Mouse (Mus musculus) embryonic facial prominence, embryonic 13.5 days (tissue): ENCODE results near the gene Wdr11. TPM values are rescaled to one million over a fixed set of nuclear protein-coding genes. Genes with fewer than 3 reads are reported as not detected.

Experiments used
- ATAC-seq: fragments of 200-750 bp; cut with Nextera tagmentation; 2 replicates; pipeline ENCODE4 v1.8.0; 2017; ENCODE audit warnings: low read depth; ENCODE audit not compliant: insufficient number of reproducible peaks, insufficient read depth, low FRiP score, low TSS enrichment
- H3K27ac ChIP-seq: fragments of 300-500 bp; sonication (generic); 2 replicates; pipeline ENCODE4 v1.5.1; 2015; ENCODE audit warnings: moderate library complexity, mild to moderate bottlenecking, inconsistent platforms
- H3K27me3 ChIP-seq: fragments of 300-500 bp; sonication (generic); 2 replicates; pipeline ENCODE4 v1.6.1; 2015; ENCODE audit warnings: mild to moderate bottlenecking, inconsistent platforms
- H3K36me3 ChIP-seq: fragments of 300-500 bp; sonication (generic); 2 replicates; pipeline ENCODE4 v1.6.1; 2015; ENCODE audit warnings: mild to moderate bottlenecking, inconsistent platforms
- H3K4me1 ChIP-seq: fragments of 300-500 bp; sonication (generic); 2 replicates; pipeline ENCODE4 v1.6.1; 2015; ENCODE audit warnings: inconsistent platforms
- H3K4me2 ChIP-seq: fragments of 300-500 bp; sonication (generic); 2 replicates; pipeline ENCODE4 v1.6.1; 2015; ENCODE audit warnings: moderate library complexity, mild to moderate bottlenecking, inconsistent platforms
- H3K4me3 ChIP-seq: fragments of 300-500 bp; sonication (generic); 2 replicates; pipeline ENCODE4 v1.5.1; 2015; ENCODE audit warnings: mild to moderate bottlenecking, inconsistent platforms
- H3K9ac ChIP-seq: fragments of 300-500 bp; sonication (generic); 2 replicates; pipeline ENCODE4 v1.6.1; 2015; ENCODE audit warnings: mild to moderate bottlenecking, inconsistent platforms
- H3K9me3 ChIP-seq: fragments of 300-500 bp; sonication (generic); 2 replicates; pipeline ENCODE4 v1.6.1; 2016; ENCODE audit warnings: inconsistent platforms
- WGBS: fragments of 180-500 bp; shearing (Covaris S2); methylation state at CpG from one replicate; pipeline ENCODE4 v1.1.7; 2015; ENCODE audit warnings: mixed read lengths; 5-methylcytosine and 5-hydroxymethylcytosine counted together
- polyA plus RNA-seq: library from polyadenylated mRNA; unstranded; fragments of >200 nt; fragmentation: Nextera tagmentation; extraction: Ambion mirVana; gene quantifications from 2 replicates; pipeline ENCODE4 v1.2.1, GENCODE M21; 2015

Wdr11 gene
- polyA plus RNA-seq, 1 experiment from 2014 or later = 42.2 TPM

- peaks cover 14% of the 10 kb centered on the region for H3K4me1 ChIP-seq
- peaks cover 67% of the 10 kb centered on the region for H3K36me3 ChIP-seq
- H3K9ac ChIP-seq = no peak overlapping the region
- no peak for ATAC-seq
- no peak overlapping the region for H3K4me2 ChIP-seq
- 90% methylated on average over 12 of the region's 12 CpGs for WGBS
- no peak overlapping the region for H3K4me3 ChIP-seq
- H3K9me3 ChIP-seq = no peaks in the 10 kb centered on the region
- no peak overlapping the region for H3K27ac ChIP-seq
- H3K27me3 ChIP-seq = no peaks in the 10 kb centered on the region
These were observed 44.4 kb downstream of the Wdr11 start for GRCm38 (mm10) chr7:129635898-129636640.

- WGBS = 54% methylated on average over 9 of the region's 9 CpGs
- Histone ChIP-seq H3K27ac (no peak overlapping the region), H3K9ac (no peak overlapping the region), H3K4me3 (no peak overlapping the region), H3K4me2 (no peak overlapping the region), H3K36me3 (peaks cover 57% of the 10 kb centered on the region), H3K9me3 (no peaks in the 10 kb centered on the region), H3K4me1 (peaks cover 14% of the 10 kb centered on the region), H3K27me3 (no peaks in the 10 kb centered on the region)
- ATAC-seq = no peak
These were observed 45.3 kb downstream of the Wdr11 start for GRCm38 (mm10) chr7:129636992-129637391.

GRCm38 (mm10) chr7:129637906-129638475 lies 46.3 kb downstream of the Wdr11 start:
- WGBS = 82% methylated on average over 5 of the region's 5 CpGs
- no peak for ATAC-seq
- no peak overlapping the region for H3K27ac ChIP-seq

GRCm38 (mm10) chr7:129639006-129639405 lies 47.3 kb downstream of the Wdr11 start:
- WGBS = 79% methylated on average over 5 of the region's 5 CpGs
- no peak overlapping the region for H3K4me2 ChIP-seq
- no peak for ATAC-seq
- H3K27ac ChIP-seq = peak overlapping the region; percentile 60
- no peaks in the 10 kb centered on the region for H3K27me3 ChIP-seq
- peaks cover 17% of the 10 kb centered on the region for H3K4me1 ChIP-seq
- H3K9me3 ChIP-seq = no peaks in the 10 kb centered on the region
- H3K9ac ChIP-seq = no peak overlapping the region
- no peak overlapping the region for H3K4me3 ChIP-seq
- peaks cover 37% of the 10 kb centered on the region for H3K36me3 ChIP-seq

More at GRCm38 (mm10) chr7:129637906-129638475, 46.3 kb downstream of the Wdr11 start:
- Histone ChIP-seq H3K4me1 (peaks cover 14% of the 10 kb centered on the region), H3K27me3 (no peaks in the 10 kb centered on the region), H3K9me3 (no peaks in the 10 kb centered on the region), H3K9ac (no peak overlapping the region), H3K4me2 (no peak overlapping the region), H3K4me3 (no peak overlapping the region), H3K36me3 (peaks cover 47% of the 10 kb centered on the region)

- peaks cover 29% of the 10 kb centered on the region for H3K36me3 ChIP-seq
- H3K27me3 ChIP-seq = no peaks in the 10 kb centered on the region
- no peak overlapping the region for H3K9ac ChIP-seq
- no peaks in the 10 kb centered on the region for H3K9me3 ChIP-seq
- no peak for ATAC-seq
- H3K27ac ChIP-seq = peak overlapping the region; percentile 66; the same call in 1 of the 2 replicates
- peaks cover 17% of the 10 kb centered on the region for H3K4me1 ChIP-seq
- no peak overlapping the region for H3K4me2 ChIP-seq
- no peak overlapping the region for H3K4me3 ChIP-seq
- 33% methylated on average over 6 of the region's 6 CpGs for WGBS
These were observed 48.2 kb downstream of the Wdr11 start for GRCm38 (mm10) chr7:129639833-129640232.

GRCm38 (mm10) chr7:129643290-129643689 lies 51.6 kb downstream of the Wdr11 start:
- H3K4me1 ChIP-seq = peaks cover 13% of the 10 kb centered on the region
- no peaks in the 10 kb centered on the region for H3K36me3 ChIP-seq
- H3K27ac ChIP-seq = no peak overlapping the region
- H3K9me3 ChIP-seq = no peaks in the 10 kb centered on the region
- H3K9ac ChIP-seq = no peak overlapping the region
- no peak for ATAC-seq
- H3K27me3 ChIP-seq = no peaks in the 10 kb centered on the region; the same call in 1 of the 2 replicates
- H3K4me3 ChIP-seq = no peak overlapping the region
- 94% methylated on average over 4 of the region's 4 CpGs for WGBS
- H3K4me2 ChIP-seq = no peak overlapping the region

GRCm38 (mm10) chr7:129647798-129648197 lies 56.1 kb downstream of the Wdr11 start:
- no peak overlapping the region for H3K4me3 ChIP-seq
- ATAC-seq = no peak
- no peak overlapping the region for H3K9ac ChIP-seq
- H3K36me3 ChIP-seq = no peaks in the 10 kb centered on the region
- H3K27ac ChIP-seq = no peak overlapping the region
- no peaks in the 10 kb centered on the region; the same call in 1 of the 2 replicates for H3K27me3 ChIP-seq
- WGBS = 79% methylated on average over 7 of the region's 7 CpGs
- no peaks in the 10 kb centered on the region for H3K9me3 ChIP-seq
- H3K4me1 ChIP-seq = peaks cover 23% of the 10 kb centered on the region
- no peak overlapping the region for H3K4me2 ChIP-seq

- Histone ChIP-seq H3K27me3 (no peaks in the 10 kb centered on the region; the same call in 1 of the 2 replicates), H3K9me3 (no peaks in the 10 kb centered on the region), H3K27ac (no peak overlapping the region), H3K9ac (no peak overlapping the region), H3K36me3 (no peaks in the 10 kb centered on the region), H3K4me1 (peaks cover 31% of the 10 kb centered on the region), H3K4me2 (peak overlapping the region; percentile 26), H3K4me3 (no peak overlapping the region)
- 4% methylated on average over 6 of the region's 6 CpGs for WGBS
- ATAC-seq = no peak
These were observed 57.3 kb downstream of the Wdr11 start for GRCm38 (mm10) chr7:129648938-129649337.

GRCm38 (mm10) chr7:129650717-129651116 lies 59.1 kb downstream of the Wdr11 start:
- Histone ChIP-seq H3K27ac (peak overlapping the region; percentile 56), H3K9ac (no peak overlapping the region; the same call in 1 of the 2 replicates), H3K4me2 (no peak overlapping the region), H3K4me3 (no peak overlapping the region), H3K36me3 (no peaks in the 10 kb centered on the region), H3K9me3 (no peaks in the 10 kb centered on the region), H3K4me1 (peaks cover 49% of the 10 kb centered on the region), H3K27me3 (no peaks in the 10 kb centered on the region; the same call in 1 of the 2 replicates)
- ATAC-seq = no peak
- WGBS = 83% methylated on average over 5 of the region's 5 CpGs

GRCm38 (mm10) chr7:129651781-129652180 lies 60.1 kb downstream of the Wdr11 start:
- Histone ChIP-seq H3K9ac (no peak overlapping the region), H3K4me2 (no peak overlapping the region), H3K36me3 (no peaks in the 10 kb centered on the region), H3K4me1 (peaks cover 59% of the 10 kb centered on the region), H3K9me3 (no peaks in the 10 kb centered on the region), H3K27me3 (no peaks in the 10 kb centered on the region; the same call in 1 of the 2 replicates), H3K4me3 (no peak overlapping the region), H3K27ac (peak overlapping the region; percentile 68)
- no peak for ATAC-seq
- WGBS = 53% methylated on average over 7 of the region's 7 CpGs

GRCm38 (mm10) chr7:129652901-129653460 lies 61.3 kb downstream of the Wdr11 start:
- peak overlapping the region; percentile 68; the same call in 1 of the 2 replicates for H3K27ac ChIP-seq
- no peak for ATAC-seq
- no peak overlapping the region for H3K4me2 ChIP-seq
- WGBS = 30% methylated on average over 9 of the region's 9 CpGs
- H3K4me3 ChIP-seq = no peak overlapping the region
- H3K9me3 ChIP-seq = no peaks in the 10 kb centered on the region
- no peaks in the 10 kb centered on the region for H3K27me3 ChIP-seq
- no peak overlapping the region for H3K9ac ChIP-seq
- peaks cover 62% of the 10 kb centered on the region for H3K4me1 ChIP-seq
- H3K36me3 ChIP-seq = no peaks in the 10 kb centered on the region
